8 mouse cellular contexts compared by ENCODE assay signal in genomic region chr10:79717640-79718357, GRCm38 (mm10). TPM values are rescaled to one million over a fixed set of nuclear protein-coding genes. Genes with fewer than 3 reads are reported as not detected.
DNase-seq lines count a peak whose midpoint lies in the region; ATAC-seq lines count a peak whose summit lies in the region.

No protein-coding gene starts in this region.

- no peaks in the 10 kb centered on the region for H3K36me3 ChIP-seq in heart, embryonic 14.5 days (ENCODE audit: control insufficient read depth, insufficient read depth, low read length)

- DNase-seq in urinary bladder, adult 18-20 months (ENCODE audit: low spot score in 2 of 2) = peak; percentile 50 to 66
- no peak for DNase-seq in urinary bladder, postnatal 10 days (ENCODE audit: low spot score)
- DNase-seq in embryo, embryonic 10.5 days (ENCODE audit: low spot score) = peak; percentile 91
- DNase-seq in kidney, postnatal 14 days = peak; percentile 78
- DNase-seq in spleen, postnatal 10 days (ENCODE audit: low spot score in 2 of 2) = peak; percentile 62 to 82
- no peak for DNase-seq in right cerebral cortex, postnatal 10 days (ENCODE audit: low spot score in 2 of 2)

- peak overlapping the region; percentile 91 for H3K4me2 ChIP-seq in heart, embryonic 14.5 days (ENCODE audit: low read length)

- H3K27me3 ChIP-seq in heart, embryonic 14.5 days (ENCODE audit: control insufficient read depth, insufficient read depth, low read length) = peaks cover 60% of the 10 kb centered on the region

- H3K4me1 ChIP-seq in heart, embryonic 14.5 days (ENCODE audit: control insufficient read depth in 2 of 2, insufficient read depth in 2 of 2, low read length in 2 of 2) = peaks cover 0 to 17% of the 10 kb centered on the region in 2 experiments; a peak in 3 of 4 replicates

- H3K27ac ChIP-seq in heart, embryonic 14.5 days (replicated peaks in 1 of 2; ENCODE audit: control insufficient read depth in 1 of 2, insufficient read depth in 1 of 2, low read depth in 2 of 2, low read length in 2 of 2) = no peak overlapping the region

- no peaks in the 10 kb centered on the region for H3K9me3 ChIP-seq in heart, embryonic 14.5 days (ENCODE audit: control insufficient read depth, low read length)

- no peak for ATAC-seq in heart, embryonic 14.5 days (ENCODE audit: insufficient number of reproducible peaks, insufficient read depth, low FRiP score, low read depth)
- ATAC-seq in megakaryocyte, adult 5-6 weeks (ENCODE audit: poor library complexity, severe bottlenecking) = peak; percentile 61

- no peak overlapping the region for H3K9ac ChIP-seq in heart, embryonic 14.5 days (ENCODE audit: low read length)

- 5% methylated on average over 43 of the region's 43 CpGs for WGBS in heart, embryonic 14.5 days

- peak overlapping the region in 1 of 2 experiments; percentile 67; a peak in 2 of 4 replicates for H3K4me3 ChIP-seq in heart, embryonic 14.5 days (ENCODE audit: control insufficient read depth in 1 of 2, insufficient read depth in 1 of 2, low read depth in 1 of 2, low read length in 2 of 2)

RNA-seq across cellular contexts. Expression of gene Hcn2, which starts 1.4 kb away (rescaled TPM):
- 0.05 and 0.19 TPM in 2 replicates for polyA plus RNA-seq in heart, embryonic 14.5 days (2014; fragmentation: Nextera tagmentation; extraction: Ambion mirVana)
- total RNA-seq in megakaryocyte, adult 5-6 weeks (2015) = 0.04 TPM in 1 of 2 replicates, not detected in the other
- not detected in 2 replicates for total RNA-seq in megakaryocyte, adult 5-6 weeks (2017)

RNA-seq across cellular contexts. Expression of gene Bsg, which starts 13.5 kb away (rescaled TPM):
- polyA plus RNA-seq in heart, embryonic 14.5 days (2014; fragmentation: Nextera tagmentation; extraction: Ambion mirVana) = 989 and 1,200 TPM in 2 replicates
- 289 and 306 TPM in 2 replicates for total RNA-seq in megakaryocyte, adult 5-6 weeks (2015)
- total RNA-seq in megakaryocyte, adult 5-6 weeks (2017) = 194 and 196 TPM in 2 replicates

RNA-seq across cellular contexts. Expression of gene Polrmt, which starts 28.6 kb away (rescaled TPM):
- polyA plus RNA-seq in heart, embryonic 14.5 days (2014; fragmentation: Nextera tagmentation; extraction: Ambion mirVana) = 20.2 and 27.4 TPM in 2 replicates
- total RNA-seq in megakaryocyte, adult 5-6 weeks (2015) = 20.9 and 27.8 TPM in 2 replicates
- 9.7 and 12.6 TPM in 2 replicates for total RNA-seq in megakaryocyte, adult 5-6 weeks (2017)

RNA-seq across cellular contexts. Expression of gene Gzmm, which starts 29.0 kb away (rescaled TPM):
- 0.77 and 0.94 TPM in 2 replicates for polyA plus RNA-seq in heart, embryonic 14.5 days (2014; fragmentation: Nextera tagmentation; extraction: Ambion mirVana)
- 2.0 and 2.4 TPM in 2 replicates for total RNA-seq in megakaryocyte, adult 5-6 weeks (2015)
- 0.20 and 0.92 TPM in 2 replicates for total RNA-seq in megakaryocyte, adult 5-6 weeks (2017)

RNA-seq across cellular contexts. Expression of gene Cdc34, which starts 35.8 kb away (rescaled TPM):
- polyA plus RNA-seq in heart, embryonic 14.5 days (2014; fragmentation: Nextera tagmentation; extraction: Ambion mirVana) = 106 and 109 TPM in 2 replicates
- 52.6 and 53.3 TPM in 2 replicates for total RNA-seq in megakaryocyte, adult 5-6 weeks (2015)
- total RNA-seq in megakaryocyte, adult 5-6 weeks (2017) = 70.2 and 100 TPM in 2 replicates

Comparison
In these comparisons a context has a peak if more than half of its experiments do, and no peak if none do; other contexts are left out.
1. DNase-seq: peak in urinary bladder, adult 18-20 months (2 of 2), embryo, embryonic 10.5 days (single experiment), kidney, postnatal 14 days (single experiment) and spleen, postnatal 10 days (2 of 2); none in urinary bladder, postnatal 10 days (single experiment) and right cerebral cortex, postnatal 10 days (0 of 2).